Mouse (Mus musculus): Measurements from ENCODE around the gene Nploc4. TPM values are rescaled to one million over a fixed set of nuclear protein-coding genes. Genes with fewer than 3 reads are reported as not detected.

The Nploc4 gene
- polyA plus RNA-seq, 1 experiment from 2014 or later: 44.7 TPM

DNA sequence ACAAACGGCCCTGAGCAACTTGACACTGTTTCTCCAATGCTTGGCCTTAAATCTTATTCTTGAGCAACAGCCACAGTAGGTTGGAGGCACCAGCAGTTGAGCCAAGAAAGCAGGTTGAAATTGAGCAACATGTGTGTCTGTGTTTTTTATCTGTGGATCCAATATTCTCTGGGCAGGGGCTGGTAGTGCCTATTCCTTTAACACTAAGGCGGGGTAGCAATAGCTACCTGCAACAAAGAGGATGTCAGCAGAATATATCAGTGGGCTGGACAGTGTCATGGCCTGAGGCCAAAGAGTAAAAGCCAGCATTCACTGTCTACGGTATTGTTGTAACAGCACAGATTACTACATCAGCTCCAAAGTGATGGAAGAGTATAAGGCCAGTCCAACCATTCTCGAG, 41.8 kb downstream of the Nploc4 start:
- ATAC-seq (ENCODE audit: low FRiP score) (no peak), DNase-seq (ENCODE audit: low spot score, missing footprints) (no peak)
- 91% methylated on average over 4 of the region's 4 CpGs for WGBS
- Histone ChIP-seq H3K4me3 (ENCODE audit: low read depth, low read length) (no peak overlapping the region), H3K9me3 (ENCODE audit: control insufficient read depth, low read length) (no peaks in the 10 kb centered on the region), H3K4me1 (ENCODE audit: control insufficient read depth, insufficient read depth, low read length) (no peaks in the 10 kb centered on the region), H3K4me2 (no peak overlapping the region), H3K27ac (ENCODE audit: low read depth, low read length) (no peak overlapping the region), H3K9ac (ENCODE audit: low read length) (no peak overlapping the region), H3K27me3 (ENCODE audit: control insufficient read depth, insufficient read depth, low read length) (no peaks in the 10 kb centered on the region), H3K36me3 (ENCODE audit: control insufficient read depth, insufficient read depth, low read length) (peaks cover 11% of the 10 kb centered on the region)

DNA sequence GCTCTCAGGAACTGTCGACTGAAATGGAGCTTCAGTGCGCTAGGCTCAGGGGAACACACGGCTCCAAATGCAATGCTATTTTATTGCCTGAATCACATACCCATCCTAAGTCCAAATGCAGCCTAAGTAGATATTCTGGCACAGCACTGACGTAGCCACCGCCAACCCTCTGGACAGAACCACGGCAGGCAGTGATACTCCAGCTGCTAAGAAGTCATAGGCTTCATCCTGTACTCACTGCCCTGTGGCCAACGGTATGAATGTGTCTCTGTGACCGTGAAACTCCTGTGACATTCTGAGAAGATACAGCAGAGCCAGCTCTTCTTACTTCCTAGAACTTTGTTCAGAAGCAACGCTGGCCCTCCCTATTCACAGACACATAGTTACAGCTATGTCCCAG, 48.9 kb downstream of the Nploc4 start:
- WGBS: 93% methylated on average over 9 of the region's 9 CpGs
- no peak overlapping the region for H3K4me3 ChIP-seq (ENCODE audit: low read depth, low read length)
- H3K4me2 ChIP-seq: no peak overlapping the region
- peaks cover 13% of the 10 kb centered on the region for H3K36me3 ChIP-seq (ENCODE audit: control insufficient read depth, insufficient read depth, low read length)
- no peaks in the 10 kb centered on the region for H3K4me1 ChIP-seq (ENCODE audit: control insufficient read depth, insufficient read depth, low read length)
- H3K27ac ChIP-seq (ENCODE audit: low read depth, low read length): no peak overlapping the region
- DNase-seq (ENCODE audit: low spot score, missing footprints) (no peak), ATAC-seq (ENCODE audit: low FRiP score) (no peak)
- no peaks in the 10 kb centered on the region for H3K27me3 ChIP-seq (ENCODE audit: control insufficient read depth, insufficient read depth, low read length)
- no peak overlapping the region for H3K9ac ChIP-seq (ENCODE audit: low read length)
- H3K9me3 ChIP-seq (ENCODE audit: control insufficient read depth, low read length): no peaks in the 10 kb centered on the region

DNA sequence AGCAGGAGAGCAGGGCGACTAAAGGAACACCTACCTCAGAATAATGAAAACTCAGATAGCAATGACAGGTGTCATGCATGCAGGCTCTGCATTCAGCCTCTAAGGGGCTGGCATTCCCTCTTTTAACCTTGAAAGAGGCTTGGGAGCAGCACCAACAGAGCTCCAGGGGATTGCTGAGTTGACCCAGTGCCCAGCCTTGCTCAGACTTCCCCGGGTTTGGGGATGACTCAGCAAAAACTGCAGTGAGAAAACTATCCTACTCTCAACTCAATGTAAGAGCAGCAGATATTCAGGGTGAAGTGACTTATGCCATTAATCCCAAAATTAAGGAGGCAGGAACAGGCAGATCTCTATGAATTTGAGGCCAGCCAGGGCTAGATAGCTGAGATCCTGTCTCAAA, 50.4 kb downstream of the Nploc4 start:
- WGBS: 85% methylated on average over 2 of the region's 2 CpGs
- Histone ChIP-seq H3K4me1 (ENCODE audit: control insufficient read depth, insufficient read depth, low read length) (no peaks in the 10 kb centered on the region), H3K27me3 (ENCODE audit: control insufficient read depth, insufficient read depth, low read length) (no peaks in the 10 kb centered on the region), H3K27ac (ENCODE audit: low read depth, low read length) (no peak overlapping the region), H3K9ac (ENCODE audit: low read length) (no peak overlapping the region), H3K4me3 (ENCODE audit: low read depth, low read length) (no peak overlapping the region), H3K9me3 (ENCODE audit: control insufficient read depth, low read length) (no peaks in the 10 kb centered on the region), H3K36me3 (ENCODE audit: control insufficient read depth, insufficient read depth, low read length) (peaks cover 13% of the 10 kb centered on the region), H3K4me2 (no peak overlapping the region)
- DNase-seq (ENCODE audit: low spot score, missing footprints) (no peak), ATAC-seq (ENCODE audit: low FRiP score) (no peak)

DNA sequence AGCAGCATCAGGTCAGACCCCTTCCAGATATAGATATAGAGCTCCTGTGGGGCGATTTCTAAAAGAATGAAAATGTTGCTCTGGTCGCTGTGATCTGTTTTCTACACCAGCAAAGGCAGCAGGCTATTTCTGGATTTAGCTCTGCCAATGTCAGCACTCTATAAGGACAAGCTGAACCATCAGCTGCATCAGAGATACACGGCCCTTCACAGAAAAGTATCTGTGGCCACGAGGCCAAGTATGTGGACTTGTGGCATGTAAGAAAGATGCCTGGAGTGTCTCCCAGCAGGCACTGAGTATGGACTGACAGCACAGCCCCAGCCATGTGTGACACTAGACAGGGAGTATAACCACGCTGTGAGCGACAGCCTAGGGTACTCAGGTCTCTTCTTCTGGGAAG, 50.9 kb downstream of the Nploc4 start:
- no peaks in the 10 kb centered on the region for H3K9me3 ChIP-seq (ENCODE audit: control insufficient read depth, low read length)
- no peak for ATAC-seq (ENCODE audit: low FRiP score)
- WGBS: 95% methylated on average over 6 of the region's 6 CpGs

DNA sequence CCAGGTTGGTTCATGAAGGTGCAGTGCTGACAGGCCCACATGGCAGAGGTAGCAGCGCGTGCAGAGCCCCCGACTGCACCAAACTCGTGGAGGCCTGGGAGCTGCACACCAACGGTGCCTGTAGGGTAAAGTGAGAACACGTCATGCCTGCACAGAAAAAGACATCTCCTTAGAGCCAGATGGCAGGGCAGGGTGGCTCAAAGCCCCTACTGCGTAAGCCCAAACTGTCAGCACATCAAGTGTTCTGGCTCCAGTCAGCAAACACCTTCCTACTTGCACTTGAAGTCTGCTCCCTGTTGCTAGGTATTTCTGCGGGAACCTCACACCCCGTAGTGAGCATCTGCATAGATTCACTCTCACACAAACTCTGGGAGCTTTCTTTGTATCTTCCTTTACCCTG, 55.0 kb downstream of the Nploc4 start:
- Histone ChIP-seq H3K36me3 (ENCODE audit: control insufficient read depth, insufficient read depth, low read length) (peaks cover 8% of the 10 kb centered on the region), H3K9ac (ENCODE audit: low read length) (no peak overlapping the region), H3K4me3 (ENCODE audit: low read depth, low read length) (no peak overlapping the region), H3K27me3 (ENCODE audit: control insufficient read depth, insufficient read depth, low read length) (no peaks in the 10 kb centered on the region), H3K9me3 (ENCODE audit: control insufficient read depth, low read length) (no peaks in the 10 kb centered on the region), H3K27ac (ENCODE audit: low read depth, low read length) (no peak overlapping the region), H3K4me1 (ENCODE audit: control insufficient read depth, insufficient read depth, low read length) (peaks cover 13% of the 10 kb centered on the region), H3K4me2 (no peak overlapping the region)
- ATAC-seq (ENCODE audit: low FRiP score) (no peak), DNase-seq (ENCODE audit: low spot score, missing footprints) (no peak)
- WGBS: 94% methylated on average over 9 of the region's 9 CpGs

More for the DNA sequence above, 50.9 kb downstream of the Nploc4 start:
- no peaks in the 10 kb centered on the region for H3K27me3 ChIP-seq (ENCODE audit: control insufficient read depth, insufficient read depth, low read length)
- peaks cover 13% of the 10 kb centered on the region for H3K36me3 ChIP-seq (ENCODE audit: control insufficient read depth, insufficient read depth, low read length)
- H3K4me1 ChIP-seq (ENCODE audit: control insufficient read depth, insufficient read depth, low read length): no peaks in the 10 kb centered on the region
- no peak overlapping the region for H3K27ac ChIP-seq (ENCODE audit: low read depth, low read length)
- DNase-seq (ENCODE audit: low spot score, missing footprints): no peak
- no peak overlapping the region for H3K9ac ChIP-seq (ENCODE audit: low read length)
- H3K4me2 ChIP-seq: no peak overlapping the region
- no peak overlapping the region for H3K4me3 ChIP-seq (ENCODE audit: low read depth, low read length)

DNA sequence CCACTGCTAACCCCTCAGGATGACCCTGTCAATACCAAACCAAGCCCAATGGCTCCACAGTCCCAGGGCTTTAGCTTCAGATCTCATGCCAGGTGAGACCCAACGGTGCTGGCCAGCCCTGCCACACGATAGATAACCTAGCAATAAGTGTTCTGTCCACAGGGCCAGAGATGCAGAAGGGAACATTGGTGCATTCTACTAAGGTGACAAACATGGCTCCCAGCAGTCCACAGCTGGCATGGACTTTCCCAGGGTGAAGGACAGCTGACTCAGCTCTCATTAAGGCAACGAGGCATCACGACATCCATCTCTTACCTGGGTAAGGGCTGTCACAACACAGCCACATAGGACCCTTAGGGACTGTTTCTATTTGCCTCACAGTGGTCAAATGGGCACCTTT, 56.4 kb downstream of the Nploc4 start:
- Histone ChIP-seq H3K36me3 (ENCODE audit: control insufficient read depth, insufficient read depth, low read length) (peaks cover 10% of the 10 kb centered on the region; the same call in 1 of the 2 replicates), H3K9ac (ENCODE audit: low read length) (no peak overlapping the region), H3K4me1 (ENCODE audit: control insufficient read depth, insufficient read depth, low read length) (peaks cover 16% of the 10 kb centered on the region), H3K27me3 (ENCODE audit: control insufficient read depth, insufficient read depth, low read length) (no peaks in the 10 kb centered on the region), H3K4me3 (ENCODE audit: low read depth, low read length) (no peak overlapping the region), H3K4me2 (no peak overlapping the region), H3K27ac (ENCODE audit: low read depth, low read length) (no peak overlapping the region), H3K9me3 (ENCODE audit: control insufficient read depth, low read length) (no peaks in the 10 kb centered on the region)
- ATAC-seq (ENCODE audit: low FRiP score) (no peak), DNase-seq (ENCODE audit: low spot score, missing footprints) (no peak)
- WGBS: 96% methylated on average over 4 of the region's 4 CpGs

DNA sequence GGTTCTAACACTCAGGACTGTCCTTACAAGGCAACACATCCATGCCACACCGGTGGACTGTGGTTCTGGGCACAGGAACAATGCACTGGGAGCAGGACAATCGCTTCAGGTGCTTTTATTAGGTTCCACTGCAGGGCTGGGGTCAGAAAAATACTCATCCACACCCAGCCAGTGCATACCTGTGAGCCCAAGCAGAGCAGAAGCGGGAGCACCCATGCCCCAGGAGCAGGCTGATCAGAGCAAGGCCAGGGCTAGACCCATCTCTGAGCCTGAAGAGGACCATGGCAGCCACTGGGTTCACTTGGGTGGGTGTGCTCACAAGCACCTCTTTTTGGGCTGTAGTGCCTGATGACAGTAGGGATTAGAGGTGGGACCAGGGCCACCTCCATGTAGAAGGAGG, 57.2 kb downstream of the Nploc4 start:
- peaks cover 10% of the 10 kb centered on the region; the same call in 1 of the 2 replicates for H3K36me3 ChIP-seq (ENCODE audit: control insufficient read depth, insufficient read depth, low read length)
- no peak for DNase-seq (ENCODE audit: low spot score, missing footprints)
- no peak overlapping the region for H3K9ac ChIP-seq (ENCODE audit: low read length)
- no peaks in the 10 kb centered on the region for H3K27me3 ChIP-seq (ENCODE audit: control insufficient read depth, insufficient read depth, low read length)
- no peak overlapping the region for H3K27ac ChIP-seq (ENCODE audit: low read depth, low read length)
- 91% methylated on average over 3 of the region's 3 CpGs for WGBS
- H3K9me3 ChIP-seq (ENCODE audit: control insufficient read depth, low read length): no peaks in the 10 kb centered on the region
- H3K4me3 ChIP-seq (ENCODE audit: low read depth, low read length): no peak overlapping the region
- peaks cover 16% of the 10 kb centered on the region for H3K4me1 ChIP-seq (ENCODE audit: control insufficient read depth, insufficient read depth, low read length)
- no peak for ATAC-seq (ENCODE audit: low FRiP score)
- H3K4me2 ChIP-seq: no peak overlapping the region

DNA sequence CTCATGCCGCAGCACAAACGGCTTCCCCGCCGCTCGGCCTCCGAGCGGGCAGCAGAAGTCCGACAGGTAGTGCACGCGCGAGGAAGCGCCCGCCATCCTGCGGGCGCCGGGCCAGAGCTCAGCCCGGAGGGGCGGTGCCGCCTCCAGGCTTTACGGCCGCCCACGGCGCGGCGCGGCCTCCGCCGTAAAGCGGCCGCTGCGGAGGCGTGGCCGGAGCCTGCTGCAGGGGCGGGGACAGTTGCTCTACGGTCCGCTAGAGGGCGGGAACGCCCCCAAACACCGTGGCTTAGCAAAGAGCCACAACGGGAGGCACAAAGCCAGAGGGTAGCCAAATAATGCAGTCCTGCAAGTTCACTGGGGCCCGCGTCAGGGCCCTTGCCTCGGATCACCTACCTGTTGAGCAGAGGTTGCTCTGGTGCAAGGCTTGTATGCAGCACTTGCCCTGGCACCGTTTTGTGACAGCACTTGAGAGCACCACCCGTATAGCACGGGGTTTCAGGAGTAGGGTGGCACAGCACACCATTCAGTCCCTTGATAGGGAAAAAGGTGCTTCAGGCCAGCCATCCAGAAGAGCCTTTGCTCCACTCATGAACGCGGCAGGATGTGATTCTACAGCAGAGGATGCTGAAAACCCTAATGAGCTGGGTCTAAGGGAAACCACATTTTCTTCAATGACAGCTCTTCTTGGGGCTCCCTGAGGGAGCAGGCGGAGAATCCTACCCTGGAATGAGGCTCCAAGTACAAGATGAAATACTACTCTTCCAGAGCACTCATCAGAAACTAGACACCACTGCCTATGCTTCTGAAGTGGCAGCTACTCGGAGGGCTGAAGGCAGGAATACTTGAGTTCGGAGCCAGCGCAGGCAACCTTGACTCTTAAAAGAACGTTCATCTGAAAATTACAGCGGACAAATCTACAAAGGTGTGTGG, 58.6 kb downstream of the Nploc4 start, which contains the start of gene Faap100:
Gene Faap100 (minus strand): TSS at position 154 of the 930 bp plus-strand sequence.
- WGBS: 11% methylated on average over 53 of the region's 54 CpGs
- ATAC-seq (ENCODE audit: low FRiP score) (peak; percentile 93), DNase-seq (ENCODE audit: low spot score, missing footprints) (peak; percentile 99)
- Histone ChIP-seq H3K4me2 (peak within 1 kb of the TSS; percentile 98), H3K36me3 (ENCODE audit: control insufficient read depth, insufficient read depth, low read length) (peaks cover 10% of the 10 kb centered on the region; the same call in 1 of the 2 replicates), H3K27ac (ENCODE audit: low read depth, low read length) (peak within 1 kb of the TSS; percentile 35; the same call in 1 of the 2 replicates), H3K4me3 (ENCODE audit: low read depth, low read length) (peak within 1 kb of the TSS; percentile 88), H3K9me3 (ENCODE audit: control insufficient read depth, low read length) (no peaks in the 10 kb centered on the region), H3K4me1 (ENCODE audit: control insufficient read depth, insufficient read depth, low read length) (peaks cover 16% of the 10 kb centered on the region), H3K27me3 (ENCODE audit: control insufficient read depth, insufficient read depth, low read length) (no peaks in the 10 kb centered on the region), H3K9ac (ENCODE audit: low read length) (peak within 1 kb of the TSS; percentile 81)

DNA sequence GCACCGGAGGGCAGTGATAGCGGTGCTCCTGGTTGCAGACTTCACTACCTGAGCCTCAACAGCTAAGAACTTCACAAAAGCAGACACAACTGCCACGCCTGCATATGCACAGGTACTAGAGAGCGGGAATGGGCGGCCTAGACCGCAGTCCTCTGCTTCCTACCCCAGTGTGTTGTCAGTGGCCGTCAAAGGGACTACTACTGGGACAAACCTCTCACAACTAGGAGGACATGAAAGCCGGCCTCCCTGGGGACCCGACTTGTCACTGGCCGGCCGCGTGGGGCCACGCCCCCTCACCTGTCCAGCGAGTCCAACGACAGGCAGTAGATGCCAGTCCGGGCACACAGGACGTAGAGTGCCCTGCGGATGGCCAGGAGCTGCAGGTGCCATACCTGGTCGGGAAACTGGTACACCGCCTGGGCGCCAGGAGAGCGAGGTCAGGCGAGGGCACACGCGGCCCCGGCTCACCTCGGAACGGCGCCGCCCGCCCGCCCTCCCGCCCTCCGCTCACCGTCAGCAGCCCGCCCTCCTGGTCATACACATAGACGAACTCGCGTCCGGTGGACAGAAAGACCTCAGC, 59.4 kb downstream of the Nploc4 start:
- no peak for DNase-seq (ENCODE audit: low spot score, missing footprints)
- 3% methylated on average over 38 of the region's 40 CpGs for WGBS

More for the DNA sequence above, 59.4 kb downstream of the Nploc4 start:
- Histone ChIP-seq H3K4me1 (ENCODE audit: control insufficient read depth, insufficient read depth, low read length) (peaks cover 16% of the 10 kb centered on the region), H3K27ac (ENCODE audit: low read depth, low read length) (no peak overlapping the region), H3K27me3 (ENCODE audit: control insufficient read depth, insufficient read depth, low read length) (no peaks in the 10 kb centered on the region), H3K36me3 (ENCODE audit: control insufficient read depth, insufficient read depth, low read length) (peaks cover 9% of the 10 kb centered on the region; the same call in 1 of the 2 replicates), H3K9ac (ENCODE audit: low read length) (peak overlapping the region; percentile 81), H3K9me3 (ENCODE audit: control insufficient read depth, low read length) (no peaks in the 10 kb centered on the region), H3K4me2 (peak overlapping the region; percentile 98), H3K4me3 (ENCODE audit: low read depth, low read length) (peak overlapping the region; percentile 88)
- ATAC-seq (ENCODE audit: low FRiP score): no peak; the same call in 1 of the 2 replicates

All from midbrain, embryonic 11.5 days (tissue).